14 mouse cellular contexts compared by ENCODE assay signal in the genomic region with DNA sequence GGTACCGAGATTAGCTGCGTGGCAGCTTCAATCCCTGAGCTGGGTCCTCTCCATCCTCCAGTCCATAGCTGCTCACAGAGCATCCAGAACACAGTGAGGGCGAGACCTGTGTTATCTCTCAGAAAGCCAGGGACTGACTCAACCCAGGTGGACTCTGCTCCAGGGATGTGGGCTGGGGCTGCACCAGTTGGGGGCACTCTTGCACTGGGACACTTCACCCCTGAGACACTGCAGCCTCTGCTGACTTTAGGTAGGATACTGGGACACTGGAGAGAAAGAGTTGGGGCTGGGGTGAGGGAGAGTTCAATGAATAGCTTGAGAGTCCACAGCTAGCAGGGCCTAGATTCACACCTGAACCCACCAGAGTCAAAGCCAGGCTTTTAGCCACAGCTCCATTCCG.
DNase-seq lines count a peak whose midpoint lies in the region; ATAC-seq and TF ChIP-seq lines count a peak whose summit lies in the region.
"Had no signal": no experiment of that assay in that cellular context is flagged by ENCODE, and none has a peak within 500 bp of the region (broad histone marks: within the 10 kb centered on the region; RNA-seq: fewer than 3 reads in every experiment).

No protein-coding gene starts in this region.

- H3K9me3 ChIP-seq in liver, embryonic 12.5 days (replicated peaks): no peaks in the 10 kb centered on the region
- H3K9me3 ChIP-seq in ES-E14 (ENCODE audit: control insufficient read depth, insufficient read depth, low read depth, low read length): no peaks in the 10 kb centered on the region
- H3K9me3 ChIP-seq in hindbrain, embryonic 10.5 days: no peaks in the 10 kb centered on the region

- DNase-seq in cerebellum, adult 2 months: no peak
- DNase-seq in cerebellum, adult 9-10 months: no peak
- DNase-seq in liver, adult 2 months (ENCODE audit: extremely low read depth, low read depth, low spot score): no peak
- peak; percentile 39 for DNase-seq in ES-E14 (ENCODE audit: low read depth, low spot score)
- peak; percentile 27 for DNase-seq in embryo, embryonic 10.5 days (ENCODE audit: low spot score)
- DNase-seq in hindbrain, embryonic 10.5 days (ENCODE audit: low spot score): no peak
- DNase-seq: heart, adult 18-20 months; heart, postnatal 4 days; kidney, adult 8-10 months; liver; right cerebral cortex, postnatal 4 days had no signal

- no peak overlapping the region for H3K4me3 ChIP-seq in cerebellum, adult 2 months (replicated peaks; ENCODE audit: insufficient read depth, low read depth, low read length)
- H3K4me3 ChIP-seq in liver, adult 2 months (ENCODE audit: insufficient read depth, low read depth, low read length): no peak overlapping the region
- H3K4me3 ChIP-seq in liver, embryonic 12.5 days: no peak overlapping the region
- H3K4me3 ChIP-seq in ES-E14 (ENCODE audit: insufficient read depth in 1 of 2, low read depth in 1 of 2, low read length in 2 of 2, poor library complexity in 1 of 2, severe bottlenecking in 1 of 2): no peak overlapping the region
- no peak overlapping the region for H3K4me3 ChIP-seq in hindbrain, embryonic 10.5 days
- H3K4me3 ChIP-seq: myocyte had no signal

- ATAC-seq in liver, embryonic 12.5 days: no peak
- no peak for ATAC-seq in inflammation-experienced regulatory T-cells, adult 6 months

- no peak overlapping the region for H3K4me2 ChIP-seq in liver, embryonic 12.5 days

- no peaks in the 10 kb centered on the region for H3K79me2 ChIP-seq in liver, adult 2 months (ENCODE audit: control insufficient read depth, insufficient read depth, low read length)

- H3K27me3 ChIP-seq in cerebellum, adult 2 months (ENCODE audit: control insufficient read depth, insufficient read depth, low read length): no peaks in the 10 kb centered on the region; the same call in 1 of the 2 replicates
- no peaks in the 10 kb centered on the region for H3K27me3 ChIP-seq in liver, adult 2 months (ENCODE audit: control insufficient read depth, insufficient read depth, low read length)
- H3K27me3 ChIP-seq in liver, embryonic 12.5 days (replicated peaks): no peaks in the 10 kb centered on the region
- peaks cover 37% of the 10 kb centered on the region for H3K27me3 ChIP-seq in hindbrain, embryonic 10.5 days (ENCODE audit: insufficient read depth, poor library complexity, severe bottlenecking)

- H3K27ac ChIP-seq in cerebellum, adult 2 months (ENCODE audit: insufficient read depth, low read length): no peak overlapping the region
- H3K27ac ChIP-seq in liver, adult 2 months (replicated peaks; ENCODE audit: insufficient read depth, low read depth, low read length): no peak overlapping the region
- H3K27ac ChIP-seq in liver, embryonic 12.5 days: no peak overlapping the region
- no peak overlapping the region for H3K27ac ChIP-seq in ES-E14 (ENCODE audit: insufficient read depth, low read depth, low read length, poor library complexity, severe bottlenecking)
- H3K27ac ChIP-seq in hindbrain, embryonic 10.5 days: no peak overlapping the region

- peak; percentile 29; the same call in 1 of the 2 replicates for TF ChIP-seq CTCF in cerebellum, adult 2 months (IDR thresholded peaks at IDR 0.05; ENCODE audit: borderline replicate concordance, insufficient read depth, low read depth, low read length)
- TF ChIP-seq CTCF in liver, adult 2 months (IDR thresholded peaks at IDR 0.05; ENCODE audit: low read depth, low read length): peak; percentile 40

- H3K4me1 ChIP-seq in cerebellum, adult 2 months (ENCODE audit: control insufficient read depth, insufficient read depth, low read length): no peaks in the 10 kb centered on the region
- H3K4me1 ChIP-seq in liver, adult 2 months (ENCODE audit: control insufficient read depth, insufficient read depth, low read length): no peaks in the 10 kb centered on the region
- H3K4me1 ChIP-seq in liver, embryonic 12.5 days: no peaks in the 10 kb centered on the region
- H3K4me1 ChIP-seq in ES-E14 (ENCODE audit: control insufficient read depth in 2 of 2, insufficient read depth in 2 of 2, low read length in 2 of 2, poor library complexity in 1 of 2): peaks cover 6 to 19% of the 10 kb centered on the region in 2 experiments; a peak in 3 of 4 replicates
- peaks cover 23% of the 10 kb centered on the region for H3K4me1 ChIP-seq in hindbrain, embryonic 10.5 days (replicated peaks)

- no peak overlapping the region for H3K9ac ChIP-seq in liver, adult 2 months (ENCODE audit: low read depth, low read length)
- H3K9ac ChIP-seq in liver, embryonic 12.5 days: no peak overlapping the region
- no peak overlapping the region for H3K9ac ChIP-seq in ES-E14 (ENCODE audit: insufficient read depth, low read depth, low read length, poor library complexity, severe bottlenecking)

- H3K36me3 ChIP-seq in liver, adult 2 months (ENCODE audit: control insufficient read depth, insufficient read depth, low read length): no peaks in the 10 kb centered on the region
- no peaks in the 10 kb centered on the region for H3K36me3 ChIP-seq in liver, embryonic 12.5 days
- no peaks in the 10 kb centered on the region for H3K36me3 ChIP-seq in ES-E14 (ENCODE audit: control insufficient read depth, insufficient read depth, low read length, poor library complexity, severe bottlenecking)
- H3K36me3 ChIP-seq in hindbrain, embryonic 10.5 days: no peaks in the 10 kb centered on the region

- in situ Hi-C loops in ES-E14 (cut with MboI; ENCODE audit: low sequenced_read_pairs in 2 of 2, unreplicated experiment in 2 of 2): no loop called here

- TF ChIP-seq POLR2A in cerebellum, adult 2 months (IDR thresholded peaks at IDR 0.05; ENCODE audit: borderline replicate concordance, insufficient read depth, low read length): no peak
- TF ChIP-seq POLR2A in liver, adult 2 months (IDR thresholded peaks at IDR 0.05; ENCODE audit: extremely low read depth, insufficient read depth, low read length): no peak

- 88% methylated on average over 4 of the region's 4 CpGs for WGBS in cerebellum, adult 2 months
- 56% methylated on average over 4 of the region's 4 CpGs for WGBS in liver, adult 2 months
- 38% methylated on average over 4 of the region's 4 CpGs for WGBS in liver, embryonic 12.5 days (ENCODE audit: insufficient replicate concordance)
- WGBS in hindbrain, embryonic 10.5 days: 55% methylated on average over 4 of the region's 4 CpGs

TF ChIP-seq in ES-E14, 5 proteins besides CTCF, POLR2A, EP300 and RAD21:
- peak; percentile 82; the same call in 1 of the 2 replicates for TF ChIP-seq ZC3H11A (IDR thresholded peaks at IDR 0.05; ENCODE audit: borderline replicate concordance, low read depth, low read length)
- TF ChIP-seq HCFC1 (IDR thresholded peaks at IDR 0.05; ENCODE audit: borderline replicate concordance, insufficient read depth, low read length): no peak

Comparison
In these comparisons a context has a peak if more than half of its experiments do, and no peak if none do; other contexts are left out.
1. DNase-seq: peak in ES-E14 (single experiment) and embryo, embryonic 10.5 days (single experiment); none in cerebellum, adult 2 months (0 of 2), cerebellum, adult 9-10 months (single experiment), liver, adult 2 months (single experiment) and hindbrain, embryonic 10.5 days (single experiment).